Mouse (Mus musculus) heart, adult 2 months (tissue): ENCODE measurements around the gene Zfp553. TPM values are rescaled to one million over a fixed set of nuclear protein-coding genes. Genes with fewer than 3 reads are reported as not detected.

Experiments used
- DNase-seq, 2 experiments: peaks; one replicate each; pipeline ENCODE4 v3.0.0; 2021
- H3K27ac ChIP-seq: fragments of 200-600 bp; 2 replicates; pipeline ENCODE4 v1.8.1; 2022
- H3K27me3 ChIP-seq: fragments of 200-500 bp; 2 replicates; pipeline ENCODE4 v1.6.1; 2012; ENCODE audit warnings: mild to moderate bottlenecking, low read length, inconsistent platforms, mixed read lengths; ENCODE audit not compliant: control insufficient read depth, insufficient read depth
- H3K36me3 ChIP-seq: fragments of 200-500 bp; 2 replicates; pipeline ENCODE4 v1.6.1; 2012; ENCODE audit warnings: low read length, inconsistent platforms; ENCODE audit not compliant: control insufficient read depth, insufficient read depth
- H3K4me1 ChIP-seq: fragments of 200-500 bp; 2 replicates; pipeline ENCODE4 v1.6.1; 2011; ENCODE audit warnings: low read length; ENCODE audit not compliant: control insufficient read depth, insufficient read depth
- H3K4me3 ChIP-seq: fragments of 200-600 bp; 2 replicates; pipeline ENCODE4 v1.8.1; 2022
- H3K79me2 ChIP-seq: fragments of 200-500 bp; replicated peaks from 2 replicates; pipeline ENCODE4 v1.6.1; 2012; ENCODE audit warnings: mild to moderate bottlenecking, inconsistent platforms, low read length, moderate library complexity, mixed read lengths; ENCODE audit not compliant: control insufficient read depth, insufficient read depth
- H3K9ac ChIP-seq: fragments of 200-500 bp; 2 replicates; pipeline ENCODE4 v1.6.1; 2012; ENCODE audit warnings: low read depth, mild to moderate bottlenecking, control low read depth, inconsistent platforms, low read length, mixed read lengths
- CTCF ChIP-seq: fragments of 200-600 bp; IDR thresholded peaks from 2 replicates; pipeline ENCODE4 v1.8.1; 2022; ENCODE audit warnings: antibody characterized with exemption, mild to moderate bottlenecking, moderate library complexity
- EP300 ChIP-seq: fragments of 200-500 bp; IDR thresholded peaks from 2 replicates; pipeline ENCODE4 v1.6.1; 2011; ENCODE audit warnings: low read depth, low read length, control low read depth; ENCODE audit not compliant: insufficient read depth
- POLR2A ChIP-seq: fragments of 200-500 bp; IDR thresholded peaks from 2 replicates; pipeline ENCODE4 v1.6.1; 2011; ENCODE audit warnings: mild to moderate bottlenecking, low read depth, low read length, control low read depth; ENCODE audit not compliant: insufficient read depth
- WGBS: fragments of 180-500 bp; shearing (Covaris S2); methylation state at CpG from one replicate; pipeline ENCODE4 v1.1.7; 2018; 5-methylcytosine and 5-hydroxymethylcytosine counted together
- intact Hi-C: fragments of 180-260 bp; cut with DNase I; formaldehyde crosslinking; loops from one replicate; pipeline ENCODE4 v1.15.1; 2025
- polyA plus RNA-seq: library from polyadenylated mRNA; depleted of rRNA; stranded (reverse); fragments of >200 nt; gene quantifications from 2 replicates; pipeline ENCODE4 v1.2.3, GENCODE M21; 2012
- total RNA-seq, 2 experiments: library from RNA; stranded (reverse); gene quantifications; 2 replicates each; pipeline ENCODE4 v1.2.3; 2021

Zfp553 gene
- total and polyA plus RNA-seq, 3 experiments = 5.0 to 6.3 (median 6.0) TPM

- intact Hi-C loops = no loop called here
- Histone ChIP-seq H3K4me1 (peaks cover 5% of the 10 kb centered on the region), H3K27ac (peak overlapping the region; percentile 92), H3K9ac (peak overlapping the region; percentile 98), H3K36me3 (peaks cover 5% of the 10 kb centered on the region; the same call in 1 of the 2 replicates), H3K79me2 (no peaks in the 10 kb centered on the region), H3K27me3 (no peaks in the 10 kb centered on the region), H3K4me3 (peak overlapping the region; percentile 82)
- TF ChIP-seq CTCF (peak; percentile 11; the same call in 1 of the 2 replicates), POLR2A (no peak), EP300 (0 out of 2 replicates have a peak, but pooled peaks have one; percentile 18)
- 10% methylated on average over 50 of the region's 50 CpGs for WGBS
- no peak for DNase-seq
Measured at GRCm38 (mm10) chr7:127273118-127273923, 40.5 kb downstream of the Zfp553 start.

- TF ChIP-seq CTCF (no peak), POLR2A (peak; percentile 98), EP300 (0 out of 2 replicates have a peak, but pooled peaks have one; percentile 54)
- intact Hi-C loops = loop anchor here (2.0 kb wide), 1 partner anchor 13 kb away; the partner anchor contains the start of gene Dctpp1
Measured at GRCm38 (mm10) chr7:127273925-127274789, 41.3 kb downstream of the Zfp553 start, which contains the start of gene Sephs2. TSS of gene Sephs2 (minus strand) at chr7:127274055.

GRCm38 (mm10) chr7:127276519-127276961 is 43.7 kb downstream of the Zfp553 start:
- intact Hi-C loops = no loop called here
- H3K4me3 ChIP-seq = no peak overlapping the region
- 71% methylated on average over 5 of the region's 5 CpGs for WGBS
- H3K27ac ChIP-seq = no peak overlapping the region
- no peak for TF ChIP-seq POLR2A
- TF ChIP-seq CTCF = no peak
- no peak for TF ChIP-seq EP300
- H3K36me3 ChIP-seq = peaks cover under 1% of the 10 kb centered on the region; the same call in 1 of the 2 replicates
- H3K79me2 ChIP-seq = no peaks in the 10 kb centered on the region
- H3K4me1 ChIP-seq = peaks cover 5% of the 10 kb centered on the region
- no peak overlapping the region for H3K9ac ChIP-seq
- H3K27me3 ChIP-seq = no peaks in the 10 kb centered on the region
- DNase-seq = no peak

More at GRCm38 (mm10) chr7:127273925-127274789, 41.3 kb downstream of the Zfp553 start, which contains the start of gene Sephs2:
- Histone ChIP-seq H3K27ac (peak within 1 kb of the TSS; percentile 92), H3K4me3 (peak within 1 kb of the TSS; percentile 82), H3K9ac (peak within 1 kb of the TSS; percentile 98), H3K36me3 (peaks cover 5% of the 10 kb centered on the region; the same call in 1 of the 2 replicates), H3K27me3 (no peaks in the 10 kb centered on the region), H3K79me2 (no peaks in the 10 kb centered on the region), H3K4me1 (peaks cover 5% of the 10 kb centered on the region)
- peak; percentile 95 to 96 for DNase-seq
- WGBS = 2% methylated on average over 39 of the region's 39 CpGs

GRCm38 (mm10) chr7:127278311-127278710 is 45.5 kb downstream of the Zfp553 start:
- Histone ChIP-seq H3K9ac (no peak overlapping the region), H3K27me3 (no peaks in the 10 kb centered on the region), H3K27ac (no peak overlapping the region), H3K4me3 (no peak overlapping the region), H3K36me3 (no peaks in the 10 kb centered on the region), H3K79me2 (no peaks in the 10 kb centered on the region), H3K4me1 (no peaks in the 10 kb centered on the region; the same call in 1 of the 2 replicates)
- intact Hi-C loops = no loop called here
- WGBS = 35% methylated on average over 8 of the region's 8 CpGs
- TF ChIP-seq CTCF (peak; percentile 55), EP300 (no peak)
- no peak for DNase-seq

- Histone ChIP-seq H3K4me3 (no peak overlapping the region), H3K9ac (no peak overlapping the region), H3K4me1 (no peaks in the 10 kb centered on the region; the same call in 1 of the 2 replicates), H3K79me2 (no peaks in the 10 kb centered on the region), H3K36me3 (no peaks in the 10 kb centered on the region), H3K27me3 (no peaks in the 10 kb centered on the region), H3K27ac (no peak overlapping the region)
- DNase-seq = no peak
- TF ChIP-seq CTCF = no peak
- no peak for TF ChIP-seq EP300
- no peak for TF ChIP-seq POLR2A
- 48% methylated on average over 3 of the region's 3 CpGs for WGBS
- intact Hi-C loops = no loop called here
Measured at GRCm38 (mm10) chr7:127280092-127280491, 47.2 kb downstream of the Zfp553 start.
